Mouse (Mus musculus): ENCODE results near the gene Snx20. TPM values are rescaled to one million over a fixed set of nuclear protein-coding genes. Genes with fewer than 3 reads are reported as not detected.

Snx20 gene
- polyA plus RNA-seq, 1 experiment from 2014 or later = 1.2 TPM

DNA sequence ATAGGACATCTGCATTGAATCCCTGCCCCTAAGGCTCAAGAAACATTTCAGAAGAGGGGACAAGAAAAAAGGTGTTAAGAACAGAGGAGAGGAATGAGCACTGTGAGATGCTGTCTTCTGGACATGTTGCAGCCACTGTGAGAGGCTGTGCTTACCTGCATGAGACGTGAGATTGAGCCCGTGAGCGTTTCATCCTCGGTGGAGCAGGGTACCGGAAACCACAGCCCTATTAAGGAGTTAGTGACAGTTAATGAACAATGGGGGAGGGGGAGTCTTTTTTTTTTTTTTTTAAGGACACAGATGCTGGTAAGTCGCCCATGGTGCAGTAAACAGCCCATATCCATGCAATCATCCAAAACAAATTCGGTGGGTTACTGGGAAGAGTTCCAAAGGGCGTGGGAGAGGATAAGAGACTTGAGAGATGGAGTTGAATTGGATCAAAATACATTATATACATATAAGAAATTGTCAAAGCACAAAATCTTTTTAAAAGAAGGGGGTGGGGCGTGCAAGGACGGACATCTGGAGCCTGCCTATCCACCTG lies 32.4 kb downstream of the Snx20 start:
- H3K9ac ChIP-seq = 0 out of 2 replicates have a peak overlapping the region, but pooled peaks have one; percentile 46
- ATAC-seq (ENCODE audit: insufficient number of reproducible peaks, low FRiP score) = no peak
- peaks cover 4% of the 10 kb centered on the region; the same call in 1 of the 2 replicates for H3K27me3 ChIP-seq (replicated peaks)
- no peaks in the 10 kb centered on the region for H3K36me3 ChIP-seq
- H3K27ac ChIP-seq (ENCODE audit: poor library complexity, severe bottlenecking) = no peak overlapping the region
- H3K9me3 ChIP-seq (replicated peaks) = peaks cover 4% of the 10 kb centered on the region; the same call in 1 of the 2 replicates
- H3K4me1 ChIP-seq (replicated peaks) = 0 out of 2 replicates have a peak, but pooled peaks cover 8% of the 10 kb centered on the region
- peak overlapping the region; percentile 24; the same call in 1 of the 2 replicates for H3K4me3 ChIP-seq
- 15% methylated on average over 10 of the region's 10 CpGs for WGBS
- H3K4me2 ChIP-seq = peak overlapping the region; percentile 62

DNA sequence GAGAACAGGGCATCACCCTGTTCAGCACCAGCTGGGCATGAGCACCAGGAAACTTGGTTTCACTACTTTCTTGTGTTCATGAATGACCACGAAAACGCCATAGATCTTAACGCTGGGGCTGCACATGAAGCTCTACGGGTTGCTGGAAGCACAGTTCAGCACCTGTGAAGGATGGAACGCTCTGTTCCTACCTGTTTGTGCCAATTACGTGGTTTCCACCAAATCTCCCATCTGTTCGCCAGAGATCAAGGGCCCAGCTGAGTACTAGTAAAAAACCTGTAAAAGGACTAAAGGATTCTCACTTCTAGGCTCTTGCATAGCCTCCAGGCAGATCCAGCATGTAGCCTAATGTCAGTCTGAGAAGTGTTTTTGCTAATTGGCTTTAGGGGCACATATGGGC lies 36.4 kb downstream of the Snx20 start:
- no peak overlapping the region for H3K9ac ChIP-seq
- no peaks in the 10 kb centered on the region for H3K36me3 ChIP-seq
- H3K4me3 ChIP-seq = no peak overlapping the region
- peaks cover 7% of the 10 kb centered on the region; the same call in 1 of the 2 replicates for H3K4me1 ChIP-seq (replicated peaks)
- no peak overlapping the region for H3K27ac ChIP-seq (ENCODE audit: poor library complexity, severe bottlenecking)
- 82% methylated on average over 7 of the region's 7 CpGs for WGBS
- H3K4me2 ChIP-seq = no peak overlapping the region
- H3K27me3 ChIP-seq (replicated peaks) = no peaks in the 10 kb centered on the region; the same call in 1 of the 2 replicates
- H3K9me3 ChIP-seq (replicated peaks) = peaks cover 4% of the 10 kb centered on the region; the same call in 1 of the 2 replicates
- ATAC-seq (ENCODE audit: insufficient number of reproducible peaks, low FRiP score) = no peak

DNA sequence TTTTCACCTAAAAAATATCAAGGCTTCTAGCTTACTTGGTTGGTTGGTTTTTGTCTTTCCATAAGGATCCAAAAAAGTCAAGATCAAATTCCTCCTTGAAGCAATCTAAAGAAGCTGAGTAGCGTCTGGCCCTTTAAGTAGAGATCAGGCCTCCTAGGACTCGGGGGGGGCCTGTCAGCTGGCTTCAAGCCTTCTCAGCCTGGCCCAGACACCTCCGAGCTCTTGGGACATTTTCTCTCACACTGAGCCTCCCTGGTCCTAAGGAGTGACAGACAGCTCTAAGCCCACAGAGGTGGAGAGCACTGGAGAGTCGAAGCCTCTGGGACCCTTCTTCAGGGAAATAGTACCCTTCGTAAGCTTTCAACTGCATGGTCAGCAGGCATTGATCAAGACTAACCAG lies 37.4 kb downstream of the Snx20 start:
- H3K4me1 ChIP-seq (replicated peaks) = peaks cover 7% of the 10 kb centered on the region
- no peaks in the 10 kb centered on the region; the same call in 1 of the 2 replicates for H3K27me3 ChIP-seq (replicated peaks)
- no peak overlapping the region for H3K4me2 ChIP-seq
- no peak for ATAC-seq (ENCODE audit: insufficient number of reproducible peaks, low FRiP score)
- H3K36me3 ChIP-seq = no peaks in the 10 kb centered on the region
- H3K27ac ChIP-seq (ENCODE audit: poor library complexity, severe bottlenecking) = no peak overlapping the region
- no peak overlapping the region for H3K9ac ChIP-seq
- no peak overlapping the region for H3K4me3 ChIP-seq
- H3K9me3 ChIP-seq (replicated peaks) = peaks cover 4% of the 10 kb centered on the region; the same call in 1 of the 2 replicates
- WGBS = 60% methylated on average over 5 of the region's 5 CpGs

DNA sequence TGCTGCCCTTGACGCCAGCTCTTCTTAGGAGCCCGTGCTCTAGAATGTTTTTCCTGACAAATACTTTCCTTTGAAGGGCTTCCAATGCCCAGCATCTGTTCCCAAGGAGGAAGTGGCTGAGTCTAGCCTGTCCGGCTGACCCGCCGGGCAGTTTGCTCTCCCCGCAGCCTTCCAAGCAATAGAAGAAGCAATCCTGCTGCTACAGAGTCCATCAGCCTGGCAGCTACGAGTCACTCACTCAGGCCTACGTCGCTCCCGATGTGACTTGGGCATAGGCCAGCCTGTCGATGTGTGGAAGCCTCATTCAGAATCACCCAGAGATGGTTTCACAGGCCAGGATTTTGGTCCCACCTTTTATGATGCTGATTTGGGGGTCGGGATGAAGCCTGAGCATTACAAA lies 39.9 kb downstream of the Snx20 start:
- no peaks in the 10 kb centered on the region for H3K9me3 ChIP-seq (replicated peaks)
- no peaks in the 10 kb centered on the region; the same call in 1 of the 2 replicates for H3K27me3 ChIP-seq (replicated peaks)
- no peak overlapping the region for H3K27ac ChIP-seq (ENCODE audit: poor library complexity, severe bottlenecking)
- H3K9ac ChIP-seq = no peak overlapping the region
- no peak overlapping the region for H3K4me2 ChIP-seq
- H3K36me3 ChIP-seq = peaks cover 9% of the 10 kb centered on the region; the same call in 1 of the 2 replicates
- ATAC-seq (ENCODE audit: insufficient number of reproducible peaks, low FRiP score) = no peak
- peaks cover 11% of the 10 kb centered on the region for H3K4me1 ChIP-seq (replicated peaks)
- WGBS = 82% methylated on average over 12 of the region's 12 CpGs
- H3K4me3 ChIP-seq = no peak overlapping the region

DNA sequence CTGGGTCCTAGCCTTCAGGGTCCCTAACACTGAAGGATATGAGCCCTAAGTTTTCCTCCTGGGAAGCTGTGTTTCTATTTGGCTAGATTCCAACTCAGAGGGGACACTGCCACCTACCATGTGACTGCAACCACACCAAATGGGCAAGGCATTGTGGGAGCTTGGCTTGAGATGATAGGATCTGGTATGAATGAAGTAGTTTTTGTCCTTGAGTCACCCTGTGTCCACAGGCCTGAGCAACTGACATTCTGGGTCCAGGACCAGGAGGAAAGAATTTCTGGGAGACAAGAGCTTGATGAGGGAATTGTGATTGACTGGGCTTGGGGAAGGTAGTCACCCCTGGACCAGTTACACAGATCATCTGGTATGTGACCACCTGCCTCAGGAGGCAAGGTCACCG lies 42.0 kb downstream of the Snx20 start:
- Histone ChIP-seq H3K27me3 (replicated peaks) (no peaks in the 10 kb centered on the region; the same call in 1 of the 2 replicates), H3K27ac (ENCODE audit: poor library complexity, severe bottlenecking) (no peak overlapping the region), H3K9ac (no peak overlapping the region), H3K9me3 (replicated peaks) (no peaks in the 10 kb centered on the region), H3K4me2 (no peak overlapping the region), H3K4me3 (no peak overlapping the region), H3K36me3 (peaks cover 14% of the 10 kb centered on the region), H3K4me1 (replicated peaks) (peaks cover 11% of the 10 kb centered on the region)
- no peak for ATAC-seq (ENCODE audit: insufficient number of reproducible peaks, low FRiP score)
- 80% methylated on average over 1 of the region's 1 CpGs for WGBS

DNA sequence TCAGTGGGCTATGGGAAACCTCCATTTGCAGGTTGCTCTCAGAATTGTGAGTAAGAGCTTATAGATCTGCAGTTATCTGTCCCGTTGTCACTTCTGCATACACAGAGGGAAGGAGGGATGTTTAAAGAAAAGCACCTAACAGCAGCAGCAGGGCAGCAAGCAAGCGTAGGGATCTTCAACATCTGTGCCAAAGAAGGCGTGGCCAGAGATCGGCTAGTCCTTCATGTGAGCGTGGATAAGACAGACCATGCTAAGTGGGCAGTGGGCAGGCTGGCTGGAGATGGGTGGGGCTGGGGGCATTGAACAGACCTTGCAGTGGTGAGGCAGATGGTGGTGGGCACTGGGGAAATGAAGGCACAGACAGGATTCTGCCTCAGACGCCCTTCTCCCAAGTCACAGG lies 45.7 kb downstream of the Snx20 start:
- no peak overlapping the region for H3K4me3 ChIP-seq
- H3K36me3 ChIP-seq = peaks cover 14% of the 10 kb centered on the region
- ATAC-seq (ENCODE audit: insufficient number of reproducible peaks, low FRiP score) = no peak
- H3K9ac ChIP-seq = no peak overlapping the region
- H3K4me1 ChIP-seq (replicated peaks) = peaks cover 11% of the 10 kb centered on the region
- H3K4me2 ChIP-seq = no peak overlapping the region
- no peak overlapping the region for H3K27ac ChIP-seq (ENCODE audit: poor library complexity, severe bottlenecking)
- 67% methylated on average over 6 of the region's 6 CpGs for WGBS
- no peaks in the 10 kb centered on the region for H3K9me3 ChIP-seq (replicated peaks)
- H3K27me3 ChIP-seq (replicated peaks) = 0 out of 2 replicates have a peak, but pooled peaks cover 6% of the 10 kb centered on the region

DNA sequence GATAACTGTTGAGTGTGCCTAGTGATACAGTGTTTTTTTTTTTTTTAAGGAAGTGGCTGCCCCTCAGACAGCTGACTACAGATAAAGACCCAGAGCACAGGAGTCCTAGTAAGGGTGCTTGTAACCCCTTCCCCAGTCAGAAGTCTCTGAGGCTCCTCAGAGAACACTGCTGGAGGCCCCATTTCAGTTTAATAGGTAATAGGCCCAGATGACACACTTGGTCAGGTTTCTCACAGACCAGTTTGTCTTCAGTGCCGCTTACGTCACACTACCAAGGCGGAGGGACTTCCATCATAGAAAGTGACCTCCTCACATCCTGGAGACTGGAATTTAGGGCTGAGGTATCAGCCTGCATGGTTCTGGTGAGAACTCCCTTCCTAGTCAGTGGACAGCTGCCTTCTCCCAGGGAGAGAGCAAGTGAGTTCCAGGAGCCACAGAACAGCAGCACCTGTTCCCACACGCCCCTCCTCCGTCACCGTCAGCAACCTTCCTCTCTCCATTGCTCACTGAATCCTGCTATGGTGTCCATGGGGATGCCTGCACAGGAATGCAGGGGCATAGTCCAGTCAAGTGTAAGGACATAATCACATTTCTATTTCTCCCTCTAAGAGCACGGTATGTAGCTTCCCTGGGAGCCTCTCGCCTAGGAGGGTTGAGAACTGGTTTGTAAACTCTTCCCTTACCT lies 47.6 kb downstream of the Snx20 start:
- H3K4me3 ChIP-seq = no peak overlapping the region
- H3K9me3 ChIP-seq (replicated peaks) = no peaks in the 10 kb centered on the region

DNA sequence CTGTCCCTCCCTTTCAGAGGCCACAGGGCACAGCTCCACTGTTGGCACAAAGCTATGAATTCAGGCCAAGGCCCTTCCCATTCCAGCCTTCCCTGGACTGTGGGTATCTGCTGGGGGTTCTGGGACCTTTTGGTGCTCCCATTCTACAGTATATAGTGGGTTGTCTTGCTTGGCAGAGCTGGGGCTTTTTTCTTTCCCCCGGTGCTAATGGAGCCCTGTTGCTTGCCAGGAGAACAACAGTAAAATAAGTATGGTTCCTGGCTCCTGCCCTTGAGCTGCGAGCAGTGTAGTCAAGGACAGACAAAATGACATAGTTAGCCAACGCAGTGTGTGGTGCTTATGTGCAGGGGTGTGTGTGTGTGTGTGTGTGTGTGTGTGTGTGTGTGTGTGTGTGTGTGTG lies 52.1 kb downstream of the Snx20 start:
- peaks cover 6% of the 10 kb centered on the region; the same call in 1 of the 2 replicates for H3K27me3 ChIP-seq (replicated peaks)
- WGBS = 74% methylated on average over 3 of the region's 3 CpGs
- no peak overlapping the region for H3K9ac ChIP-seq
- no peaks in the 10 kb centered on the region for H3K36me3 ChIP-seq
- H3K4me1 ChIP-seq (replicated peaks) = peaks cover 44% of the 10 kb centered on the region
- no peak for ATAC-seq (ENCODE audit: insufficient number of reproducible peaks, low FRiP score)
- no peak overlapping the region for H3K27ac ChIP-seq (ENCODE audit: poor library complexity, severe bottlenecking)
- H3K4me2 ChIP-seq = no peak overlapping the region
- H3K9me3 ChIP-seq (replicated peaks) = no peaks in the 10 kb centered on the region
- no peak overlapping the region for H3K4me3 ChIP-seq

More for the DNA sequence above, 47.6 kb downstream of the Snx20 start:
- no peak overlapping the region for H3K9ac ChIP-seq
- 84% methylated on average over 8 of the region's 8 CpGs for WGBS
- peaks cover 20% of the 10 kb centered on the region; the same call in 1 of the 2 replicates for H3K4me1 ChIP-seq (replicated peaks)
- no peak for ATAC-seq (ENCODE audit: insufficient number of reproducible peaks, low FRiP score)
- H3K4me2 ChIP-seq = no peak overlapping the region
- H3K27me3 ChIP-seq (replicated peaks) = 0 out of 2 replicates have a peak, but pooled peaks cover 6% of the 10 kb centered on the region
- peaks cover 14% of the 10 kb centered on the region for H3K36me3 ChIP-seq
- H3K27ac ChIP-seq (ENCODE audit: poor library complexity, severe bottlenecking) = no peak overlapping the region

DNA sequence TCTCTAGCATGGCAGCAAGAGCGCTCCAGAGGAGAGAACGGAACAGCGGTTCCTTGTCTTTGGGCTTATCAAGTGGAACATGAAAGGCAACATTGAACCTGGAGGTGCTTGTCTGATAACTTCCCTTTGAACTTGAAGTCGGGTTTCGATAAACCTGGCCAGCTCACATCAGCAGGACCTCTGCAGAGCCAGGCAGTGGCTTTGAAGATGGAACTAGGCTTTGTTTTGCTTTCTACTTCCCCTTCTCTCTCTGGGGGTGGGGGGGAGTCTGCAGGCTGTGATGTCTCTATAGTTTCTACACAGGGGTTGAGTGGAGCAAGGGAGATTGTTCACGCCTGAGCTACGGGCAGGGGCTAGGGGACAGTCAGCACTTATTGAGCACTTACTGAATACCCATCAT lies 55.1 kb downstream of the Snx20 start:
- Histone ChIP-seq H3K9ac (no peak overlapping the region), H3K27ac (ENCODE audit: poor library complexity, severe bottlenecking) (no peak overlapping the region), H3K4me1 (replicated peaks) (peaks cover 63% of the 10 kb centered on the region), H3K9me3 (replicated peaks) (no peaks in the 10 kb centered on the region), H3K4me3 (no peak overlapping the region), H3K36me3 (no peaks in the 10 kb centered on the region), H3K27me3 (replicated peaks) (peaks cover 4% of the 10 kb centered on the region; the same call in 1 of the 2 replicates), H3K4me2 (no peak overlapping the region)
- 34% methylated on average over 7 of the region's 7 CpGs for WGBS
- no peak for ATAC-seq (ENCODE audit: insufficient number of reproducible peaks, low FRiP score)

DNA sequence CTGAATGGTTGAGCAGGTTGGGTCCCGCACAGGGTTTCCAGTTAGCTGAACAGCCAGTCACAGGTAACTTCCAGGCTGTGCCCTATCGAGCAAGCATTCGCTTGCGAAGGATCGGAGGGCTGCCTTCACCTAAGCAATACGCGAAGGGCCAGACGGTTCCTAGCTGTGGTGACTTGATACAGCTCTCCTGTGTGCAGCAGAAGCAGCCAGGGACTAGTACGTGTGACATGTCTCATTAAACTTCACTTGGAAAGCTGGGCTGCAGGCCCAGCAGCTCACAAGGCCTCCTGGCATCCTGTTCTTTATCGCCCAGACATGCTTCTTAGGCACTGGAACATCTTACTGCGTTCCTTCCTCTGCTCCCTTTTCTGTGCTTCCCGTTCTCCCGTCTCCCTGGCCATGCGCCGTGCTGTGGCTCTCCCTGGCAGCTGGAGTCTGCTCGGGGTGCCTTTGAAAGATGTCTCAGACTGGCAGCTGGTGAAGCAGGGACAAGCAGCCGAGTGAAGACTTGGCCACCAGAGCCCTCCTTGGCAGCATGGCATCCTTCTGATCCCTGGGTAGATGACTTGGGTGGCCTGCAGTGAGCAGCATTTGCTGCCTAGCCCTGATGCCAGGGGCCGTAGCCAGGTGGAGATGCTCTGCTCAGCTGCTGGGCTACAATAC lies 56.1 kb downstream of the Snx20 start:
- Histone ChIP-seq H3K27ac (ENCODE audit: poor library complexity, severe bottlenecking) (peak overlapping the region; percentile 33; the same call in 1 of the 2 replicates), H3K4me1 (replicated peaks) (peaks cover 61% of the 10 kb centered on the region)

DNA sequence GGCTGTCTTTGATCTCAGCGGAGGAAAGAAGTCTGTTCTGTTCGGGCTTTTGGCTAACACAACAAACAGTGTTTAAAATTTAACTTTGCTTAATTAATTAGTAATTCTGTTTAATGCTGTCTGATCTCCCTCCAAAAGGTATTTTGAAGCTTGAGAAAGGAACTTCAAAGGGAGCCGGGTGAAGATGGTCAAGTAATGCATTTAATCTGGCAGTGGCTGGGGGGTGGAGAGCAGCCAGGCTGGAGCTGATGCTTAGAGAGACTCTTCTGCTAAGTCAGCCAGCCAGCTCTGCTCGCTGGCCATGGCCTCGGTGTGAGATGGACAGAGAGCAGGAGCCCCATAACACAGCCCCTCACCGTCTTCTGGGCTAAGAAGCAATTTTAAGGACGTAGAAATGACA lies 56.7 kb downstream of the Snx20 start:
- ATAC-seq (ENCODE audit: insufficient number of reproducible peaks, low FRiP score) = no peak
- Histone ChIP-seq H3K27me3 (replicated peaks) (no peaks in the 10 kb centered on the region; the same call in 1 of the 2 replicates), H3K4me1 (replicated peaks) (peaks cover 56% of the 10 kb centered on the region), H3K4me2 (no peak overlapping the region), H3K9ac (peak overlapping the region; percentile 15; the same call in 1 of the 2 replicates), H3K4me3 (no peak overlapping the region), H3K9me3 (replicated peaks) (no peaks in the 10 kb centered on the region), H3K27ac (ENCODE audit: poor library complexity, severe bottlenecking) (no peak overlapping the region), H3K36me3 (no peaks in the 10 kb centered on the region)
- 52% methylated on average over 7 of the region's 7 CpGs for WGBS

More for the DNA sequence above, 56.1 kb downstream of the Snx20 start:
- H3K9me3 ChIP-seq (replicated peaks) = no peaks in the 10 kb centered on the region
- H3K4me2 ChIP-seq = no peak overlapping the region
- H3K4me3 ChIP-seq = no peak overlapping the region
- ATAC-seq (ENCODE audit: insufficient number of reproducible peaks, low FRiP score) = no peak
- 72% methylated on average over 18 of the region's 18 CpGs for WGBS
- H3K27me3 ChIP-seq (replicated peaks) = no peaks in the 10 kb centered on the region; the same call in 1 of the 2 replicates
- no peaks in the 10 kb centered on the region for H3K36me3 ChIP-seq
- peak overlapping the region; percentile 15; the same call in 1 of the 2 replicates for H3K9ac ChIP-seq
